In the genomic region with DNA sequence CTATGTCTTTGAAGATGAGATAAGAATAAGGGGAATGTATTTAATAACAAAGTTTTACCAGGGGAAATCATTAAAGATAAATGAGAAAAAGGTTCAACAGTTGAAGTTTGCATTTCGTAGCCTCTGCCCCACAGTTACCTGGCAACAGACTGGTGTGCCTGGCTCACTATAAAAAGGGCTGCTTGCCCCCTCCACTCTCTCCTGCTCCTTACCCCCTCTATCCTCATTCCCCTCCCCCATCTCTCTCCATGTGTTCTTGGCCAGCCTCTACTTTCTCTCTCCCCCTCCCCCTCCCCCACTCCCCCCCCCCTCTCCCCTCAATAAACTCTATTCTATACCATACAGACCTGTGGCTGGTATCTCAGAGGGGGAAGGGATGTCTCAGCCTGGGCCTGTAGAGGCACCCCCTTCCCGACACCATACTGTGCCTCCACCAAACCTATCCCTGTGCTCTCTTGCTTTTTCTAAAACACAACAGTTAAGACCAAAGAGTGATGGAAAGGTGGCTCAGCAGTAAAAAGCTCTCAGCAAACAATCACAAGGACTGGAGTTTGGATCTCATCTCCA, we compare ENCODE assay signal across 25 mouse cellular contexts. TPM values are rescaled to one million over a fixed set of nuclear protein-coding genes. Genes with fewer than 3 reads are reported as not detected.
DNase-seq lines count a peak whose midpoint lies in the region; ATAC-seq and TF ChIP-seq lines count a peak whose summit lies in the region.
"Had no signal": no experiment of that assay in that cellular context is flagged by ENCODE, and none has a peak within 500 bp of the region (broad histone marks: within the 10 kb centered on the region; RNA-seq: fewer than 3 reads in every experiment).

No protein-coding gene starts in this region.

- H3K27ac ChIP-seq in hindbrain, embryonic 12.5 days = no peak overlapping the region
- no peak overlapping the region for H3K27ac ChIP-seq in hindbrain, embryonic 11.5 days (ENCODE audit: low read depth, low read length)
- H3K27ac ChIP-seq in midbrain, embryonic 11.5 days (ENCODE audit: low read depth, low read length) = no peak overlapping the region
- no peak overlapping the region for H3K27ac ChIP-seq in midbrain, embryonic 14.5 days (replicated peaks; ENCODE audit: low read depth, low read length)
- no peak overlapping the region for H3K27ac ChIP-seq in hindbrain, postnatal 0 days
- H3K27ac ChIP-seq in midbrain, embryonic 16.5 days (ENCODE audit: low read length) = no peak overlapping the region
- H3K27ac ChIP-seq: embryonic facial prominence, embryonic 15.5 days; heart, adult 2 months; heart, embryonic 13.5 days; kidney, postnatal 0 days; left cerebral cortex, adult 2 months had no signal

- no peaks in the 10 kb centered on the region for H3K27me3 ChIP-seq in hindbrain, embryonic 12.5 days
- no peaks in the 10 kb centered on the region for H3K27me3 ChIP-seq in hindbrain, embryonic 11.5 days (ENCODE audit: control insufficient read depth, insufficient read depth, low read length)
- no peaks in the 10 kb centered on the region for H3K27me3 ChIP-seq in midbrain, embryonic 11.5 days (ENCODE audit: control insufficient read depth, insufficient read depth, low read length)
- no peaks in the 10 kb centered on the region for H3K27me3 ChIP-seq in midbrain, embryonic 14.5 days (ENCODE audit: control insufficient read depth, insufficient read depth, low read length)
- no peaks in the 10 kb centered on the region for H3K27me3 ChIP-seq in hindbrain, postnatal 0 days (ENCODE audit: insufficient read depth, low read length)
- no peaks in the 10 kb centered on the region; the same call in 1 of the 2 replicates for H3K27me3 ChIP-seq in midbrain, embryonic 16.5 days (ENCODE audit: control insufficient read depth, insufficient read depth, low read depth, low read length)
- H3K27me3 ChIP-seq: CH12.LX; embryonic facial prominence, embryonic 15.5 days; heart, embryonic 13.5 days had no signal

- no peak for TF ChIP-seq CTCF in hindbrain, postnatal 0 days (IDR thresholded peaks at IDR 0.05; ENCODE audit: low read depth)

- no peak overlapping the region for H3K4me2 ChIP-seq in hindbrain, embryonic 12.5 days (replicated peaks)
- H3K4me2 ChIP-seq in hindbrain, embryonic 11.5 days (replicated peaks; ENCODE audit: low read depth, low read length) = no peak overlapping the region
- no peak overlapping the region for H3K4me2 ChIP-seq in midbrain, embryonic 11.5 days
- H3K4me2 ChIP-seq in midbrain, embryonic 14.5 days (ENCODE audit: low read length) = no peak overlapping the region
- H3K4me2 ChIP-seq in hindbrain, postnatal 0 days (ENCODE audit: low read depth, low read length) = no peak overlapping the region
- H3K4me2 ChIP-seq in midbrain, embryonic 16.5 days (ENCODE audit: low read length) = no peak overlapping the region
- H3K4me2 ChIP-seq: embryonic facial prominence, embryonic 15.5 days; heart, embryonic 13.5 days had no signal

- no peak overlapping the region for H3K4me3 ChIP-seq in hindbrain, embryonic 12.5 days
- H3K4me3 ChIP-seq in hindbrain, embryonic 11.5 days (ENCODE audit: low read depth, low read length) = no peak overlapping the region
- H3K4me3 ChIP-seq in midbrain, embryonic 11.5 days (ENCODE audit: low read depth, low read length) = no peak overlapping the region
- H3K4me3 ChIP-seq in midbrain, embryonic 14.5 days (replicated peaks; ENCODE audit: low read depth, low read length) = no peak overlapping the region
- no peak overlapping the region for H3K4me3 ChIP-seq in hindbrain, postnatal 0 days (ENCODE audit: low read length)
- no peak overlapping the region for H3K4me3 ChIP-seq in midbrain, embryonic 16.5 days (ENCODE audit: low read depth, low read length)
- H3K4me3 ChIP-seq: embryonic facial prominence, embryonic 15.5 days; heart, adult 2 months; heart, embryonic 13.5 days; left cerebral cortex, adult 2 months had no signal

- WGBS in hindbrain, embryonic 12.5 days = 50% methylated on average over 2 of the region's 2 CpGs
- WGBS in hindbrain, embryonic 11.5 days = 66% methylated on average over 2 of the region's 2 CpGs
- 46% methylated on average over 2 of the region's 2 CpGs for WGBS in midbrain, embryonic 11.5 days
- WGBS in midbrain, embryonic 14.5 days = 52% methylated on average over 2 of the region's 2 CpGs
- WGBS in hindbrain, postnatal 0 days = 51% methylated on average over 2 of the region's 2 CpGs
- 62% methylated on average over 2 of the region's 2 CpGs for WGBS in midbrain, embryonic 16.5 days

- H3K9me3 ChIP-seq in hindbrain, embryonic 12.5 days (replicated peaks) = no peaks in the 10 kb centered on the region
- H3K9me3 ChIP-seq in hindbrain, embryonic 11.5 days (ENCODE audit: control insufficient read depth, low read length) = no peaks in the 10 kb centered on the region
- no peaks in the 10 kb centered on the region for H3K9me3 ChIP-seq in midbrain, embryonic 11.5 days (ENCODE audit: control insufficient read depth, low read length)
- no peaks in the 10 kb centered on the region for H3K9me3 ChIP-seq in midbrain, embryonic 14.5 days (ENCODE audit: control insufficient read depth, low read length)
- H3K9me3 ChIP-seq in hindbrain, postnatal 0 days (ENCODE audit: low read length) = no peaks in the 10 kb centered on the region
- H3K9me3 ChIP-seq in midbrain, embryonic 16.5 days (replicated peaks; ENCODE audit: control insufficient read depth, low read length, poor library complexity, severe bottlenecking) = no peaks in the 10 kb centered on the region
- H3K9me3 ChIP-seq: embryonic facial prominence, embryonic 15.5 days; G1E; heart, embryonic 13.5 days had no signal

- ATAC-seq in hindbrain, embryonic 12.5 days (ENCODE audit: low FRiP score) = 0 out of 2 replicates have a peak, but pooled peaks have one; percentile 32
- no peak; the same call in 1 of the 2 replicates for ATAC-seq in hindbrain, embryonic 11.5 days (ENCODE audit: low FRiP score)
- ATAC-seq in midbrain, embryonic 11.5 days (ENCODE audit: low FRiP score) = peak; percentile 57; the same call in 1 of the 2 replicates
- no peak for ATAC-seq in midbrain, embryonic 14.5 days (ENCODE audit: low FRiP score, low TSS enrichment)
- 0 out of 2 replicates have a peak, but pooled peaks have one; percentile 38 for ATAC-seq in hindbrain, postnatal 0 days
- 0 out of 2 replicates have a peak, but pooled peaks have one; percentile 42 for ATAC-seq in midbrain, embryonic 16.5 days

- DNase-seq in hindbrain, embryonic 11.5 days (ENCODE audit: low spot score) = no peak
- no peak for DNase-seq in midbrain, embryonic 11.5 days (ENCODE audit: low spot score, missing footprints)
- no peak for DNase-seq in midbrain, embryonic 14.5 days
- DNase-seq in hindbrain, postnatal 0 days (ENCODE audit: low spot score) = no peak
- DNase-seq in gastrocnemius, postnatal 10 days = no peak
- DNase-seq: adrenal gland, adult 8-10 months; B cell, adult 2 months; cerebellum, adult 11-12 months; cerebellum, postnatal 10 days; gastrocnemius, postnatal 36 days; heart, adult 2 months; heart, postnatal 14 days; kidney, adult 11 months; layer of hippocampus, adult 9-11 months; lung, postnatal 10 days; retina, postnatal 1 day; right cerebral cortex, postnatal 25 days had no signal

- no peaks in the 10 kb centered on the region for H3K36me3 ChIP-seq in hindbrain, embryonic 12.5 days
- no peaks in the 10 kb centered on the region for H3K36me3 ChIP-seq in hindbrain, embryonic 11.5 days (ENCODE audit: control insufficient read depth, insufficient read depth, low read length)
- H3K36me3 ChIP-seq in midbrain, embryonic 11.5 days (ENCODE audit: control insufficient read depth, insufficient read depth, low read length) = no peaks in the 10 kb centered on the region
- H3K36me3 ChIP-seq in midbrain, embryonic 14.5 days (ENCODE audit: control insufficient read depth, insufficient read depth, low read length) = no peaks in the 10 kb centered on the region
- no peaks in the 10 kb centered on the region for H3K36me3 ChIP-seq in hindbrain, postnatal 0 days (ENCODE audit: insufficient read depth, low read length)
- H3K36me3 ChIP-seq in midbrain, embryonic 16.5 days (ENCODE audit: control insufficient read depth, insufficient read depth, low read length) = no peaks in the 10 kb centered on the region
- H3K36me3 ChIP-seq: embryonic facial prominence, embryonic 15.5 days; G1E; heart, embryonic 13.5 days had no signal

- no peak overlapping the region for H3K9ac ChIP-seq in hindbrain, embryonic 12.5 days
- no peak overlapping the region for H3K9ac ChIP-seq in hindbrain, embryonic 11.5 days (ENCODE audit: low read depth, low read length)
- no peak overlapping the region for H3K9ac ChIP-seq in midbrain, embryonic 11.5 days (ENCODE audit: low read length)
- no peak overlapping the region for H3K9ac ChIP-seq in midbrain, embryonic 14.5 days (replicated peaks; ENCODE audit: low read length)
- no peak overlapping the region for H3K9ac ChIP-seq in hindbrain, postnatal 0 days (replicated peaks; ENCODE audit: low read length)
- no peak overlapping the region for H3K9ac ChIP-seq in midbrain, embryonic 16.5 days (ENCODE audit: low read depth, low read length)
- H3K9ac ChIP-seq: embryonic facial prominence, embryonic 15.5 days; heart, embryonic 13.5 days had no signal

- no peaks in the 10 kb centered on the region for H3K4me1 ChIP-seq in hindbrain, embryonic 12.5 days
- H3K4me1 ChIP-seq in hindbrain, embryonic 11.5 days (replicated peaks; ENCODE audit: control insufficient read depth, insufficient read depth, low read length) = no peaks in the 10 kb centered on the region
- peaks cover 5% of the 10 kb centered on the region for H3K4me1 ChIP-seq in midbrain, embryonic 11.5 days (ENCODE audit: control insufficient read depth, insufficient read depth, low read length)
- no peaks in the 10 kb centered on the region for H3K4me1 ChIP-seq in midbrain, embryonic 14.5 days (ENCODE audit: control insufficient read depth, insufficient read depth, low read length)
- H3K4me1 ChIP-seq in hindbrain, postnatal 0 days (ENCODE audit: insufficient read depth, low read length) = no peaks in the 10 kb centered on the region
- peaks cover 2% of the 10 kb centered on the region; the same call in 1 of the 2 replicates for H3K4me1 ChIP-seq in midbrain, embryonic 16.5 days (ENCODE audit: control insufficient read depth, insufficient read depth, low read length)
- H3K4me1 ChIP-seq: embryonic facial prominence, embryonic 15.5 days; heart, embryonic 13.5 days had no signal

RNA-seq across cellular contexts. Expression of a gene that starts 35.6 kb away (rescaled TPM):
- polyA plus RNA-seq in hindbrain, embryonic 12.5 days (2016; fragmentation: Nextera tagmentation; extraction: Ambion mirVana) = 2.0 and 3.0 TPM in 2 replicates
- polyA plus RNA-seq in hindbrain, embryonic 11.5 days (2014; fragmentation: Nextera tagmentation; extraction: Ambion mirVana) = 0.74 and 1.1 TPM in 2 replicates
- polyA plus RNA-seq in midbrain, embryonic 11.5 days (2014; fragmentation: Nextera tagmentation; extraction: Ambion mirVana) = 0.98 and 1.0 TPM in 2 replicates
- 2.4 and 3.1 TPM in 2 replicates for polyA plus RNA-seq in midbrain, embryonic 14.5 days (2014; fragmentation: Nextera tagmentation; extraction: Ambion mirVana)
- total RNA-seq in hindbrain, postnatal 0 days (2014; rRNA removed) = 35.1 and 45.4 TPM in 2 replicates
- polyA plus RNA-seq in hindbrain, postnatal 0 days (2015; fragmentation: Nextera tagmentation; extraction: Ambion mirVana) = 2.4 and 3.0 TPM in 2 replicates
- 2.6 and 2.9 TPM in 2 replicates for polyA plus RNA-seq in midbrain, embryonic 16.5 days (2015; fragmentation: Nextera tagmentation; extraction: Ambion mirVana)
- total RNA-seq in gastrocnemius, postnatal 10 days (2021) = 10 to 100 TPM; 57.5 to 58.7 TPM
- polyA plus RNA-seq: G1E had no signal

Comparison
In these comparisons a context has a peak if more than half of its experiments do, and no peak if none do; other contexts are left out.
1. ATAC-seq: peak in hindbrain, embryonic 12.5 days (single experiment), midbrain, embryonic 11.5 days (single experiment), hindbrain, postnatal 0 days (single experiment) and midbrain, embryonic 16.5 days (single experiment); none in hindbrain, embryonic 11.5 days (single experiment) and midbrain, embryonic 14.5 days (single experiment).